Mouse (Mus musculus): ENCODE measurements around the gene Atxn7. TPM values are rescaled to one million over a fixed set of nuclear protein-coding genes. Genes with fewer than 3 reads are reported as not detected.

Gene Atxn7
- polyA plus RNA-seq, 1 experiment = 2.3 TPM

- Histone ChIP-seq H3K36me3 (replicated peaks; ENCODE audit: low read length) (peaks cover 77% of the 10 kb centered on the region), H3K27me3 (replicated peaks) (no peaks in the 10 kb centered on the region), H3K4me1 (peaks cover 8% of the 10 kb centered on the region; the same call in 1 of the 2 replicates), H3K9me3 (no peaks in the 10 kb centered on the region), H3K4me3 (replicated peaks) (no peak overlapping the region)
- TF ChIP-seq FLI1 (IDR thresholded peaks at IDR 0.05; ENCODE audit: low read length) (no peak), GATA1 (IDR thresholded peaks at IDR 0.05; ENCODE audit: borderline replicate concordance, low read length) (no peak)
These were observed 139.6 kb downstream of the Atxn7 start for GRCm38 (mm10) chr14:14100773-14101280.

GRCm38 (mm10) chr14:14101296-14101695 lies 140.1 kb downstream of the Atxn7 start:
- TF ChIP-seq GATA1 (IDR thresholded peaks at IDR 0.05; ENCODE audit: borderline replicate concordance, low read length) (no peak), FLI1 (IDR thresholded peaks at IDR 0.05; ENCODE audit: low read length) (no peak)
- Histone ChIP-seq H3K9me3 (no peaks in the 10 kb centered on the region), H3K4me3 (replicated peaks) (no peak overlapping the region), H3K4me1 (peaks cover 8% of the 10 kb centered on the region; the same call in 1 of the 2 replicates), H3K27me3 (replicated peaks) (no peaks in the 10 kb centered on the region), H3K36me3 (replicated peaks; ENCODE audit: low read length) (peaks cover 72% of the 10 kb centered on the region)

GRCm38 (mm10) chr14:14104213-14104929 lies 143.1 kb downstream of the Atxn7 start:
- Histone ChIP-seq H3K9me3 (no peaks in the 10 kb centered on the region), H3K36me3 (replicated peaks; ENCODE audit: low read length) (peaks cover 73% of the 10 kb centered on the region), H3K4me3 (replicated peaks) (no peak overlapping the region), H3K27me3 (replicated peaks) (no peaks in the 10 kb centered on the region), H3K4me1 (no peaks in the 10 kb centered on the region; the same call in 1 of the 2 replicates)
- TF ChIP-seq FLI1 (IDR thresholded peaks at IDR 0.05; ENCODE audit: low read length) (no peak), GATA1 (IDR thresholded peaks at IDR 0.05; ENCODE audit: borderline replicate concordance, low read length) (no peak)

GRCm38 (mm10) chr14:14104930-14105318 lies 143.7 kb downstream of the Atxn7 start:
- Histone ChIP-seq H3K9me3 (no peaks in the 10 kb centered on the region), H3K4me1 (no peaks in the 10 kb centered on the region; the same call in 1 of the 2 replicates), H3K4me3 (replicated peaks) (no peak overlapping the region), H3K36me3 (replicated peaks; ENCODE audit: low read length) (peaks cover 70% of the 10 kb centered on the region), H3K27me3 (replicated peaks) (no peaks in the 10 kb centered on the region)
- TF ChIP-seq GATA1 (IDR thresholded peaks at IDR 0.05; ENCODE audit: borderline replicate concordance, low read length) = no peak
- no peak for TF ChIP-seq FLI1 (IDR thresholded peaks at IDR 0.05; ENCODE audit: low read length)

GRCm38 (mm10) chr14:14110710-14111109 lies 149.5 kb downstream of the Atxn7 start:
- Histone ChIP-seq H3K27me3 (replicated peaks) (no peaks in the 10 kb centered on the region), H3K9me3 (no peaks in the 10 kb centered on the region), H3K4me1 (no peaks in the 10 kb centered on the region; the same call in 1 of the 2 replicates), H3K36me3 (replicated peaks; ENCODE audit: low read length) (peaks cover 82% of the 10 kb centered on the region), H3K4me3 (replicated peaks) (no peak overlapping the region)
- no peak for TF ChIP-seq FLI1 (IDR thresholded peaks at IDR 0.05; ENCODE audit: low read length)
- TF ChIP-seq GATA1 (IDR thresholded peaks at IDR 0.05; ENCODE audit: borderline replicate concordance, low read length) = no peak

GRCm38 (mm10) chr14:14120230-14121096 lies 159.2 kb downstream of the Atxn7 start, which contains the start of gene Psmd6:
Gene Psmd6, minus strand, starts transcription at chr14:14120984.
- Histone ChIP-seq H3K9me3 (no peaks in the 10 kb centered on the region), H3K4me3 (replicated peaks) (peak within 1 kb of the TSS; percentile 97), H3K27me3 (replicated peaks) (no peaks in the 10 kb centered on the region), H3K36me3 (replicated peaks; ENCODE audit: low read length) (peaks cover 41% of the 10 kb centered on the region), H3K4me1 (peaks cover 26% of the 10 kb centered on the region)
- TF ChIP-seq GATA1 (IDR thresholded peaks at IDR 0.05; ENCODE audit: borderline replicate concordance, low read length) = no peak
- TF ChIP-seq FLI1 (IDR thresholded peaks at IDR 0.05; ENCODE audit: low read length) = peak; percentile 30; the same call in 1 of the 2 replicates

Other genes with a start within 250 kb of the Atxn7 start
- gene Gm281, start 47.0 kb upstream of the Atxn7 start, polyA plus RNA-seq (2012; ENCODE audit: insufficient read depth, low replicate concordance) = not detected in 2 replicates
- gene Thoc7, start 412 bp downstream of the Atxn7 start, polyA plus RNA-seq (2012; ENCODE audit: insufficient read depth, low replicate concordance) = 3.6 and 9.6 TPM in 2 replicates
- 13.9 and 38.7 TPM in 2 replicates for gene Psmd6, start 159.5 kb downstream of the Atxn7 start, polyA plus RNA-seq (2012; ENCODE audit: insufficient read depth, low replicate concordance)
- gene Olfr720, start 225.4 kb downstream of the Atxn7 start, polyA plus RNA-seq (2012; ENCODE audit: insufficient read depth, low replicate concordance) = not detected in 2 replicates